Mouse (Mus musculus) induced T-regulatory cell, adult 2 months (primary cell): ENCODE results near the gene Olfr1432.
"Not testable (repeated sequence)": the region's sequence is repeated elsewhere in the genome, so short reads cannot be mapped to it uniquely, and the experiment has no call there.

Experiments used
- DNase-seq: peaks from one replicate; pipeline ENCODE4 v3.0.0-alpha.2; 2012; ENCODE audit warnings: low read depth

Olfr1432 gene

GRCm38 (mm10) chr19:12232496-12232895, at the start of gene Olfr1432:
TSS of gene Olfr1432 (minus strand) at chr19:12232596.
- DNase-seq = not testable (repeated sequence)

GRCm38 (mm10) chr19:12279554-12279953, 47.2 kb upstream of the Olfr1432 start, which contains the start of gene Olfr1434:
TSS of gene Olfr1434 (plus strand) at chr19:12279854.
- no peak for DNase-seq

- DNase-seq = no peak
Measured at GRCm38 (mm10) chr19:12260732-12261131, 28.3 kb upstream of the Olfr1432 start, which contains the start of gene Olfr235. TSS of gene Olfr235 (plus strand) at chr19:12261032.

- DNase-seq = no peak
Measured at GRCm38 (mm10) chr19:12241559-12241958, 9.2 kb upstream of the Olfr1432 start, which contains the start of gene Olfr262. TSS of gene Olfr262 (minus strand) at chr19:12241659.

- no peak for DNase-seq
Measured at GRCm38 (mm10) chr19:12200334-12200733, 32.1 kb downstream of the Olfr1432 start, which contains the start of gene Olfr1431. TSS of gene Olfr1431 (plus strand) at chr19:12200634.

- DNase-seq = not testable (repeated sequence)
Measured at GRCm38 (mm10) chr19:12199076-12199475, 33.3 kb downstream of the Olfr1432 start.
